11 mouse cellular contexts compared by ENCODE assay signal in the genomic region with DNA sequence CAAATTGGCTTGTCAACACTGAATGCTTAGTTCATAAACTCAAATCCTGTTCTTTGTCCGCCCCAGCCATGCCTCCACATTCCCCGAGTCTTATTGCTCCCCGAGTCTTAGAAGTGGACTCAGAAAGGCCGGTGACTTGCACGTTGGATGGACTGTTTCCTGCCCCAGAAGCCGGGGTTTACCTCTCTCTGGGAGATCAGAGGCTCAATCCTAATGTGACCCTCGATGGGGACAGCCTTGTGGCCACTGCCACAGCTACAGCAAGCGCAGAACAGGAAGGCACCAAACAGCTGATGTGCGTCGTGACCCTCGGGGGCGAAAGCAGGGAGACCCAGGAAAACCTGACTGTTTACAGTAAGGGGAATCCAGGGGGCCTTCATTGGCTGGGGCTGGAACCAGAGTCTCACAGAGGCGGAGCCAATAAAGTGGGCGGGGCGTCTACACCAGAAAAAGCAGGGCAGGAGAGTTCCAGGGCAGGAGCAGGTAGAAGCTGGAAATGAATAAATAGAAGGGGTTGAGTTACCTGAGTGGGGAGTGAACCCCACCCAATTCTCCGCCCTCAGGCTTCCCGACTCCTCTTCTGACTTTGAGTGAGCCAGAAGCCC. TPM values are rescaled to one million over a fixed set of nuclear protein-coding genes. Genes with fewer than 3 reads are reported as not detected.
DNase-seq lines count a peak whose midpoint lies in the region; ATAC-seq and TF ChIP-seq lines count a peak whose summit lies in the region.
"Had no signal": no experiment of that assay in that cellular context is flagged by ENCODE, and none has a peak within 500 bp of the region (broad histone marks: within the 10 kb centered on the region; RNA-seq: fewer than 3 reads in every experiment).

No protein-coding gene starts in this region.

- H3K9me3 ChIP-seq in intestine, embryonic 14.5 days (ENCODE audit: control insufficient read depth, low read length), result no peaks in the 10 kb centered on the region
- H3K9me3 ChIP-seq in intestine, embryonic 16.5 days (ENCODE audit: control insufficient read depth, low read length), result no peaks in the 10 kb centered on the region
- no peaks in the 10 kb centered on the region for H3K9me3 ChIP-seq in E14TG2a.4 (ENCODE audit: low read length)
- H3K9me3 ChIP-seq in embryonic facial prominence, embryonic 11.5 days (replicated peaks; ENCODE audit: control insufficient read depth, low read length), result no peaks in the 10 kb centered on the region
- peaks cover 3% of the 10 kb centered on the region; the same call in 1 of the 2 replicates for H3K9me3 ChIP-seq in liver, embryonic 11.5 days (ENCODE audit: control insufficient read depth, low read length)

- H3K27ac ChIP-seq in intestine, embryonic 14.5 days (ENCODE audit: low read depth), result no peak overlapping the region
- no peak overlapping the region for H3K27ac ChIP-seq in intestine, embryonic 16.5 days (ENCODE audit: low read length)
- H3K27ac ChIP-seq in embryonic facial prominence, embryonic 11.5 days (replicated peaks; ENCODE audit: low read depth, low read length), result no peak overlapping the region
- no peak overlapping the region for H3K27ac ChIP-seq in liver, embryonic 11.5 days (ENCODE audit: low read depth, low read length)

- no peak overlapping the region for H3K9ac ChIP-seq in intestine, embryonic 14.5 days (ENCODE audit: low read length)
- H3K9ac ChIP-seq in intestine, embryonic 16.5 days (ENCODE audit: low read depth, low read length), result no peak overlapping the region
- H3K9ac ChIP-seq in embryonic facial prominence, embryonic 11.5 days (replicated peaks; ENCODE audit: low read length), result no peak overlapping the region
- no peak overlapping the region for H3K9ac ChIP-seq in liver, embryonic 11.5 days (ENCODE audit: low read depth, low read length)

- no peak for TF ChIP-seq CTCF in E14TG2a.4 (conservative IDR thresholded peaks at IDR 0.05; ENCODE audit: low read length)

- 4% methylated on average over 17 of the region's 17 CpGs for WGBS in intestine, embryonic 14.5 days
- 5% methylated on average over 17 of the region's 17 CpGs for WGBS in intestine, embryonic 16.5 days
- 3% methylated on average over 17 of the region's 17 CpGs for WGBS in embryonic facial prominence, embryonic 11.5 days
- WGBS in liver, embryonic 11.5 days, result 7% methylated on average over 17 of the region's 17 CpGs

- H3K4me3 ChIP-seq in intestine, embryonic 14.5 days (ENCODE audit: low read depth, low read length), result no peak overlapping the region
- H3K4me3 ChIP-seq in intestine, embryonic 16.5 days (ENCODE audit: low read length), result no peak overlapping the region
- peak overlapping the region; percentile 72 for H3K4me3 ChIP-seq in E14TG2a.4 (replicated peaks; ENCODE audit: low read length)
- no peak overlapping the region for H3K4me3 ChIP-seq in embryonic facial prominence, embryonic 11.5 days (ENCODE audit: low read depth, low read length)
- H3K4me3 ChIP-seq in liver, embryonic 11.5 days (ENCODE audit: low read depth, low read length), result no peak overlapping the region

- no peaks in the 10 kb centered on the region for H3K36me3 ChIP-seq in intestine, embryonic 14.5 days (ENCODE audit: control insufficient read depth, insufficient read depth, low read length)
- no peaks in the 10 kb centered on the region for H3K36me3 ChIP-seq in intestine, embryonic 16.5 days (ENCODE audit: control insufficient read depth, insufficient read depth, low read length)
- no peaks in the 10 kb centered on the region for H3K36me3 ChIP-seq in E14TG2a.4 (ENCODE audit: insufficient read depth, low read length)
- H3K36me3 ChIP-seq in embryonic facial prominence, embryonic 11.5 days (replicated peaks; ENCODE audit: control insufficient read depth, insufficient read depth, low read depth, low read length), result no peaks in the 10 kb centered on the region
- H3K36me3 ChIP-seq in liver, embryonic 11.5 days (ENCODE audit: control insufficient read depth, insufficient read depth, low read length), result no peaks in the 10 kb centered on the region

- H3K4me1 ChIP-seq in intestine, embryonic 14.5 days (replicated peaks; ENCODE audit: control insufficient read depth, insufficient read depth, low read length), result peaks cover 36% of the 10 kb centered on the region
- peaks cover 50% of the 10 kb centered on the region for H3K4me1 ChIP-seq in intestine, embryonic 16.5 days (ENCODE audit: control insufficient read depth, insufficient read depth, low read length)
- peaks cover 86% of the 10 kb centered on the region for H3K4me1 ChIP-seq in E14TG2a.4 (replicated peaks; ENCODE audit: low read depth, low read length)
- peaks cover 6% of the 10 kb centered on the region for H3K4me1 ChIP-seq in embryonic facial prominence, embryonic 11.5 days (ENCODE audit: control insufficient read depth, insufficient read depth, low read length)
- peaks cover 42% of the 10 kb centered on the region for H3K4me1 ChIP-seq in liver, embryonic 11.5 days (replicated peaks; ENCODE audit: control insufficient read depth, insufficient read depth, low read length)

- peaks cover 90% of the 10 kb centered on the region for H3K27me3 ChIP-seq in intestine, embryonic 14.5 days (replicated peaks; ENCODE audit: control insufficient read depth, insufficient read depth, low read length)
- peaks cover 73% of the 10 kb centered on the region for H3K27me3 ChIP-seq in intestine, embryonic 16.5 days (replicated peaks; ENCODE audit: control insufficient read depth, insufficient read depth, low read length)
- peaks cover 76% of the 10 kb centered on the region for H3K27me3 ChIP-seq in E14TG2a.4 (ENCODE audit: insufficient read depth, low read length)
- H3K27me3 ChIP-seq in embryonic facial prominence, embryonic 11.5 days (ENCODE audit: control insufficient read depth, insufficient read depth, low read length), result peaks cover 80% of the 10 kb centered on the region
- peaks cover 76% of the 10 kb centered on the region for H3K27me3 ChIP-seq in liver, embryonic 11.5 days (replicated peaks; ENCODE audit: control insufficient read depth, insufficient read depth, low read length)

- no peak overlapping the region for H3K4me2 ChIP-seq in intestine, embryonic 14.5 days (ENCODE audit: low read length)
- H3K4me2 ChIP-seq in intestine, embryonic 16.5 days (ENCODE audit: low read depth, low read length), result no peak overlapping the region
- no peak overlapping the region for H3K4me2 ChIP-seq in embryonic facial prominence, embryonic 11.5 days (ENCODE audit: low read depth, low read length)
- peak overlapping the region; percentile 7 for H3K4me2 ChIP-seq in liver, embryonic 11.5 days

- no peak for ATAC-seq in intestine, embryonic 14.5 days (replicated peaks; ENCODE audit: low FRiP score, low TSS enrichment, low read depth)
- no peak for ATAC-seq in intestine, embryonic 16.5 days
- no peak for ATAC-seq in embryonic facial prominence, embryonic 11.5 days (replicated peaks; ENCODE audit: insufficient number of reproducible peaks, low FRiP score, low TSS enrichment, low read depth)
- ATAC-seq in liver, embryonic 11.5 days (replicated peaks; ENCODE audit: low FRiP score), result no peak

- DNase-seq in intestine, embryonic 14.5 days (ENCODE audit: low spot score), result peak; percentile 56
- DNase-seq in embryonic facial prominence, embryonic 11.5 days (ENCODE audit: low spot score), result peak; percentile 63
- peak; percentile 57 for DNase-seq in liver, embryonic 11.5 days (ENCODE audit: low spot score)
- DNase-seq in adrenal gland, postnatal 36 days, result no peak
- no peak for DNase-seq in ovary, adult 18-20 months (ENCODE audit: low spot score)
- no peak for DNase-seq in ovary, postnatal 10 days (ENCODE audit: low spot score)
- DNase-seq: right cerebral cortex, adult 18-20 months had no signal

RNA-seq across cellular contexts. Expression of gene Icam5, which starts 2.7 kb away (rescaled TPM):
- polyA plus RNA-seq in intestine, embryonic 14.5 days (2014; fragmentation: Nextera tagmentation; extraction: Ambion mirVana), result 0.12 TPM in 2 replicates
- polyA plus RNA-seq in intestine, embryonic 16.5 days (2015; fragmentation: Nextera tagmentation; extraction: Ambion mirVana), result 0.09 and 0.10 TPM in 2 replicates
- not detected in 2 replicates for polyA plus RNA-seq in embryonic facial prominence, embryonic 11.5 days (2014; fragmentation: Nextera tagmentation; extraction: Ambion mirVana)
- 0.37 and 0.44 TPM in 2 replicates for polyA plus RNA-seq in liver, embryonic 11.5 days (2014; fragmentation: Nextera tagmentation; extraction: Ambion mirVana)
- total RNA-seq in adrenal gland, postnatal 36 days (2021), result under 1 TPM; 0.10 to 0.20 TPM
- total RNA-seq: hematopoietic stem cell, adult 5-6 weeks had no signal

RNA-seq across cellular contexts. Expression of gene Icam4, which starts 5.4 kb away (rescaled TPM):
- 0.96 TPM in 1 of 2 replicates, not detected in the other for polyA plus RNA-seq in intestine, embryonic 14.5 days (2014; fragmentation: Nextera tagmentation; extraction: Ambion mirVana)
- 1.8 and 5.4 TPM in 2 replicates for polyA plus RNA-seq in intestine, embryonic 16.5 days (2015; fragmentation: Nextera tagmentation; extraction: Ambion mirVana)
- polyA plus RNA-seq in embryonic facial prominence, embryonic 11.5 days (2014; fragmentation: Nextera tagmentation; extraction: Ambion mirVana), result 5.6 and 6.1 TPM in 2 replicates
- polyA plus RNA-seq in liver, embryonic 11.5 days (2014; fragmentation: Nextera tagmentation; extraction: Ambion mirVana), result 146 and 147 TPM in 2 replicates
- total RNA-seq in adrenal gland, postnatal 36 days (2021), result 1 to 10 TPM; 1.9 to 2.8 TPM

RNA-seq across cellular contexts. Expression of gene Icam1, which starts 18.8 kb away (rescaled TPM):
- polyA plus RNA-seq in intestine, embryonic 14.5 days (2014; fragmentation: Nextera tagmentation; extraction: Ambion mirVana), result 11.4 and 11.8 TPM in 2 replicates
- polyA plus RNA-seq in intestine, embryonic 16.5 days (2015; fragmentation: Nextera tagmentation; extraction: Ambion mirVana), result 12.7 and 13.7 TPM in 2 replicates
- 4.5 and 5.8 TPM in 2 replicates for polyA plus RNA-seq in embryonic facial prominence, embryonic 11.5 days (2014; fragmentation: Nextera tagmentation; extraction: Ambion mirVana)
- 12.2 and 13.0 TPM in 2 replicates for polyA plus RNA-seq in liver, embryonic 11.5 days (2014; fragmentation: Nextera tagmentation; extraction: Ambion mirVana)
- 10 to 100 TPM; 10.7 to 14.8 TPM for total RNA-seq in adrenal gland, postnatal 36 days (2021)

RNA-seq across cellular contexts. Expression of gene Mrpl4, which starts 32.0 kb away (rescaled TPM):
- 151 and 155 TPM in 2 replicates for polyA plus RNA-seq in intestine, embryonic 14.5 days (2014; fragmentation: Nextera tagmentation; extraction: Ambion mirVana)
- 165 and 181 TPM in 2 replicates for polyA plus RNA-seq in intestine, embryonic 16.5 days (2015; fragmentation: Nextera tagmentation; extraction: Ambion mirVana)
- 139 and 147 TPM in 2 replicates for polyA plus RNA-seq in embryonic facial prominence, embryonic 11.5 days (2014; fragmentation: Nextera tagmentation; extraction: Ambion mirVana)
- 138 and 145 TPM in 2 replicates for polyA plus RNA-seq in liver, embryonic 11.5 days (2014; fragmentation: Nextera tagmentation; extraction: Ambion mirVana)
- 100 to 1,000 TPM; 122 to 130 TPM for total RNA-seq in adrenal gland, postnatal 36 days (2021)

RNA-seq across cellular contexts. Expression of gene Zglp1, which starts 32.3 kb away (rescaled TPM):
- polyA plus RNA-seq in intestine, embryonic 14.5 days (2014; fragmentation: Nextera tagmentation; extraction: Ambion mirVana), result 1.3 TPM in 1 of 2 replicates, not detected in the other
- 0.51 and 1.3 TPM in 2 replicates for polyA plus RNA-seq in intestine, embryonic 16.5 days (2015; fragmentation: Nextera tagmentation; extraction: Ambion mirVana)
- polyA plus RNA-seq in embryonic facial prominence, embryonic 11.5 days (2014; fragmentation: Nextera tagmentation; extraction: Ambion mirVana), result 0.80 and 2.2 TPM in 2 replicates
- polyA plus RNA-seq in liver, embryonic 11.5 days (2014; fragmentation: Nextera tagmentation; extraction: Ambion mirVana), result 0.67 and 1.4 TPM in 2 replicates
- total RNA-seq in adrenal gland, postnatal 36 days (2021), result not detected
- total RNA-seq: hematopoietic stem cell, adult 5-6 weeks had no signal
- polyA plus RNA-seq: liver, embryonic 16.5 days had no signal

Comparison
In these comparisons a context has a peak if more than half of its experiments do, and no peak if none do; other contexts are left out.
1. DNase-seq: peak in intestine, embryonic 14.5 days (single experiment), embryonic facial prominence, embryonic 11.5 days (single experiment) and liver, embryonic 11.5 days (single experiment); none in adrenal gland, postnatal 36 days (0 of 2), ovary, adult 18-20 months (single experiment) and ovary, postnatal 10 days (single experiment).
2. RNA of gene Icam4, which starts 5.4 kb away (polyA plus RNA-seq): 146 to 147 TPM in liver, embryonic 11.5 days; 5.6 to 6.1 TPM in embryonic facial prominence, embryonic 11.5 days, 1.8 to 5.4 TPM in intestine, embryonic 16.5 days and 0.96 TPM in intestine, embryonic 14.5 days; every median in the first group is over 10 times any median in the second.